Mouse (Mus musculus) limb, embryonic 13.5 days (tissue): ENCODE results near the gene Hoxd3. TPM values are rescaled to one million over a fixed set of nuclear protein-coding genes. Genes with fewer than 3 reads are reported as not detected.

Experiments
- ATAC-seq: fragments of 200-750 bp; cut with Nextera tagmentation; 2 replicates; pipeline ENCODE4 v1.8.0; 2017; ENCODE audit warnings: low read depth, moderate number of reproducible peaks, moderate TSS enrichment; ENCODE audit not compliant: low FRiP score
- H3K27ac ChIP-seq: fragments of 300-500 bp; sonication (generic); 2 replicates; pipeline ENCODE4 v1.5.1; 2015; ENCODE audit warnings: inconsistent platforms, mild to moderate bottlenecking, moderate library complexity
- H3K27me3 ChIP-seq: fragments of 300-500 bp; sonication (generic); 2 replicates; pipeline ENCODE4 v1.6.1; 2015; ENCODE audit warnings: mild to moderate bottlenecking, inconsistent platforms
- H3K36me3 ChIP-seq: fragments of 300-500 bp; sonication (generic); 2 replicates; pipeline ENCODE4 v1.6.1; 2015; ENCODE audit warnings: inconsistent platforms, mild to moderate bottlenecking, moderate library complexity
- H3K4me1 ChIP-seq: fragments of 300-500 bp; sonication (generic); 2 replicates; pipeline ENCODE4 v1.6.1; 2015; ENCODE audit warnings: inconsistent platforms
- H3K4me2 ChIP-seq: fragments of 300-500 bp; sonication (generic); replicated peaks from 2 replicates; pipeline ENCODE4 v1.6.1; 2015; ENCODE audit warnings: inconsistent platforms, mild to moderate bottlenecking, moderate library complexity
- H3K4me3 ChIP-seq: fragments of 300-500 bp; sonication (generic); 2 replicates; pipeline ENCODE4 v1.5.1; 2015; ENCODE audit warnings: moderate library complexity, mild to moderate bottlenecking, inconsistent platforms
- H3K9ac ChIP-seq: fragments of 300-500 bp; sonication (generic); 2 replicates; pipeline ENCODE4 v1.6.1; 2015; ENCODE audit warnings: mild to moderate bottlenecking, inconsistent platforms
- H3K9me3 ChIP-seq: fragments of 300-500 bp; sonication (generic); 2 replicates; pipeline ENCODE4 v1.6.1; 2016; ENCODE audit warnings: inconsistent platforms
- WGBS: fragments of 180-500 bp; shearing (Covaris S2); methylation state at CpG from one replicate; pipeline ENCODE4 v1.1.7; 2015; 5-methylcytosine and 5-hydroxymethylcytosine counted together
- polyA plus RNA-seq: library from polyadenylated mRNA; unstranded; fragments of >200 nt; fragmentation: Nextera tagmentation; extraction: Ambion mirVana; gene quantifications from 2 replicates; pipeline ENCODE4 v1.2.1, GENCODE M21; 2015

The Hoxd3 gene
- polyA plus RNA-seq, 1 experiment from 2014 or later: 0.84 TPM

DNA sequence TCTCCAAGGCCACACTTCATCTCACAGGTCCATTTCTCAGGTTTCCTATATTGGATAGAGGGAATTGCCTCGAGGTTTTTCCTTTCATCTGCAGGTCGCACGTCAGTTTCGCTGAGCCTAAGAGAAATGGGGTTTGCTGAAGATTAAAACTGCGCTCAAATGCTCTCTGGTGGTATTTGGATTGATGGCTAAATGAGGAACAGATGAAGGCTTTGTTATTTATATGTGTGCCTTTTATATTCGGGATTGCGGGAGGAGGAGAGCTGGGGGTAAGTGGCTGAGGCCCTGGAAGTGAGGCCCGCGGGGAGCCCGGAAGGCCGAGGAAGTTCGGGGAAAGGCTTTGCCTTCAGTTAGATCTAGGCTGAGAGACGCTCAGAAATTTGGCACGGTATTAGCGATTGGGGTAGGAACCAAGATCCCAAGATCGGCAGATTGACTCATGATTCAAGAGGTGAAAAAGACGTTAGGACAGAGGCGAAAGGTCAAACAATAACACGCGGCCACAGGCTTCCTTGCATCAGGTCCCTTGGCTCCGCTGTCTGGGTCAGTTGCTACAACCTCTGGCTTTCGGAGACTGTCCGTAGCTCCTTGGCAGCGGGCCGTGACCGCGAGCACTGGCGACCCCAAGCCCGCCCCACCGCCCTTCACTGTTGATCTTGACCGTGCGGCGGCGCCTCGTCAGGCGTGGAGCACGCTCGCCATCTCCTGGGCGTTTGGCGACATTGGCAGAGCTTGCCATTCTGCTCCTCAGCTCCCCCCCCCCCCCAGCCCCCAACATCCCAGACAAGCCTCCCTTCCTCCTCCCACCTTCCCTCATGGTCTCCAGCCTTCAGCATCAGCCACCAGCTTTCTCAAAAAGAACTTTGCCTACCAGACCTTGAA is 39.0 kb upstream of the Hoxd3 start:
- Histone ChIP-seq H3K36me3 (peaks cover 7% of the 10 kb centered on the region; the same call in 1 of the 2 replicates), H3K4me1 (peaks cover 28% of the 10 kb centered on the region), H3K9ac (peak overlapping the region; percentile 99), H3K4me2 (peak overlapping the region; percentile 75), H3K4me3 (peak overlapping the region; percentile 79), H3K9me3 (no peaks in the 10 kb centered on the region), H3K27ac (peak overlapping the region; percentile 97), H3K27me3 (peaks cover 57% of the 10 kb centered on the region)
- ATAC-seq: peak; percentile 32; the same call in 1 of the 2 replicates
- 2% methylated on average over 40 of the region's 40 CpGs for WGBS

DNA sequence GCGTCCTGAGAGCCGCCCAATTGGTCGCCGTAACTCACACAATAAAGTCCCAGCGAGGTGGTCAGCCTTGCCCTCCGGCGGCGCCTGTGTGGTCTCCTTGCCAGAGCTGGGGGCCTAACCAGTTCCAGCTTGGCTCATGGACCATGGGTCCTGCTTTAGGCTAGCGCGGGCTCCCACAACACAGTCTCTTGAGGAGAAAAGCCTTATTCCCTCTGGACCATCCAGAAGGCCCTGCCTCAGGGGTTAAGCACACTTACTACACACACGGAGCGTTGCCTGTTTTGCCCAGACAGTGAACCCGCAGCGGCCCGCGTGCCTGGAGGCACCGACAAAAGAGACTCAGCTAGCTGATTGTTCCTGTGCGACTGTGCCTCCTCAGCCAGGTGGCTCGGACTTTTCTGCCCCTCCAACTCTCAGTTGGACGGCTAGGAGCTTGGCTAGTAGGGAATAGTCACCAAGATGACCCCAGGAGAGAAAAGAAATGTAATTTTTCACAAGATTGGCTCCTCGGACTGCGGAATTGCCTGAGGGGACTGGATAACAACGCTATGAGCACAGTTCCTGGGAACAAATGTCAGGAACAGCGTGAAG is 37.8 kb upstream of the Hoxd3 start:
- peak overlapping the region; percentile 75 for H3K4me2 ChIP-seq
- peak overlapping the region; percentile 79 for H3K4me3 ChIP-seq
- peaks cover 7% of the 10 kb centered on the region; the same call in 1 of the 2 replicates for H3K36me3 ChIP-seq
- H3K4me1 ChIP-seq: peaks cover 29% of the 10 kb centered on the region
- peak overlapping the region; percentile 99 for H3K9ac ChIP-seq
- H3K27ac ChIP-seq: peak overlapping the region; percentile 97
- 6% methylated on average over 24 of the region's 24 CpGs for WGBS
- 0 out of 2 replicates have a peak, but pooled peaks have one; percentile 10 for ATAC-seq
- H3K27me3 ChIP-seq: peaks cover 57% of the 10 kb centered on the region
- no peaks in the 10 kb centered on the region for H3K9me3 ChIP-seq

DNA sequence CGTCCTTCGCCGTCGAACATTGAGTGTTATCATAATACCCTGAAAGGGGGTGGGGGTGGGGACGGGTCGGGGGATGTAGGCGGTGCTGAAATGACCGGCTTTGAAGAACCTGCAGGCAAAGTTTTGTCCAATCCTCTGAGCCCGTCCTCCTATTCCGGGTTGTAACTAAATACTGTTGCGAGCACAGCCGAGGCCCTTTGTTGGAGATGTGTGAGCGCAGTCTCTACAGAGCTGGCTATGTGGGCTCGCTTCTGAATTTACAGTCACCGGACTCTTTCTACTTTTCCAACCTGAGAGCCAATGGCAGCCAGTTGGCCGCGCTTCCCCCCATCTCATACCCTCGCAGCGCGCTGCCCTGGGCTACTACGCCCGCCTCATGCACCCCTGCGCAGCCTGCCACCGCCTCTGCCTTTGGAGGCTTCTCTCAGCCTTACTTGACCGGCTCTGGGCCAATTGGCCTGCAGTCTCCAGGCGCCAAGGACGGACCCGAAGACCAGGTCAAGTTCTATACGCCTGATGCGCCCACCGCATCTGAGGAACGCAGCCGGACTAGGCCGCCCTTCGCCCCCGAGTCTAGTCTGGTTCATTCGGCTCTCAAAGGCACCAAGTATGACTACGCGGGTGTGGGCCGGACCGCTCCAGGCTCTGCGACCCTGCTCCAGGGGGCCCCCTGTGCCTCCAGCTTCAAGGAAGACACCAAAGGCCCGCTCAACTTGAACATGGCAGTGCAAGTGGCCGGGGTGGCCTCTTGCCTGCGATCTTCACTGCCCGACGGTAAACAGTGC is 36.7 kb upstream of the Hoxd3 start, which contains the start of gene Hoxd12:
Hoxd12 (plus strand) TSS at position 133 of the 785 bp plus-strand sequence.
- WGBS: 2% methylated on average over 47 of the region's 47 CpGs

DNA sequence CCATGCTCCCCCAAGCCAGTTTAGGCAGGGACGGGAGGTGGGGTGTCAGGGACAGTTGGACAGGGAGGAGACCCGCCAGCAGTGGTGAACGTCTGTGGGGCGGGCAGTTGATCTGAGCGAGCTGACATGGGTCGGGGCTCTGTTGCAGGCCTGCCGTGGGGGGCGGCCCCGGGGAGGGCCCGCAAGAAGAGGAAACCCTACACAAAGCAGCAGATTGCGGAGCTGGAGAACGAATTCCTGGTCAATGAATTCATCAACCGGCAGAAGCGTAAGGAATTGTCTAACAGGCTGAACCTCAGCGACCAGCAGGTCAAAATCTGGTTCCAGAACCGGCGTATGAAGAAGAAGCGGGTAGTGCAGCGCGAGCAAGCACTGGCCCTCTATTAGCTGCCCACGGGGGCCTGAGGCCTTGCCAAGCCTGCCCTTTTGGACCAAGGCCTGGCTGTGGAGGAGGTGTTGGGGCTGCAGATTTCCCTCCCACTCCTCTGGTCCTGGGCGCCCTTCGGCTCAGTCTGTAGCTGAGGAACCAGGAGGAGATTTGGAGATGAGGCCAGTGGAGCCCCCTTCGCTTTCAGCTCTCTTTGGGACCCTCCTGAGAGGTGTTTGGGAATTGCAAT is 36.0 kb upstream of the Hoxd3 start:
- Histone ChIP-seq H3K9me3 (no peaks in the 10 kb centered on the region), H3K27me3 (peaks cover 61% of the 10 kb centered on the region), H3K4me2 (peak overlapping the region; percentile 75), H3K4me3 (peak overlapping the region; percentile 79), H3K4me1 (peaks cover 32% of the 10 kb centered on the region), H3K27ac (peak overlapping the region; percentile 97), H3K9ac (peak overlapping the region; percentile 99), H3K36me3 (peaks cover under 1% of the 10 kb centered on the region; the same call in 1 of the 2 replicates)
- WGBS: 10% methylated on average over 24 of the region's 24 CpGs
- ATAC-seq: no peak

More for the DNA sequence above, 36.7 kb upstream of the Hoxd3 start, which contains the start of gene Hoxd12:
- Histone ChIP-seq H3K4me3 (peak within 1 kb of the TSS; percentile 79), H3K36me3 (peaks cover 4% of the 10 kb centered on the region; the same call in 1 of the 2 replicates), H3K27me3 (peaks cover 58% of the 10 kb centered on the region), H3K9ac (peak within 1 kb of the TSS; percentile 99), H3K9me3 (no peaks in the 10 kb centered on the region), H3K4me1 (peaks cover 32% of the 10 kb centered on the region), H3K27ac (peak within 1 kb of the TSS; percentile 97), H3K4me2 (peak within 1 kb of the TSS; percentile 75)
- ATAC-seq: peak; percentile 74

GRCm38 (mm10) chr2:74676376-74677052 is 35.2 kb upstream of the Hoxd3 start:
- Histone ChIP-seq H3K27me3 (peaks cover 65% of the 10 kb centered on the region), H3K4me1 (peaks cover 32% of the 10 kb centered on the region), H3K9me3 (no peaks in the 10 kb centered on the region), H3K27ac (peak overlapping the region; percentile 97), H3K36me3 (no peaks in the 10 kb centered on the region), H3K4me3 (peak overlapping the region; percentile 79), H3K9ac (peak overlapping the region; percentile 99), H3K4me2 (peak overlapping the region; percentile 75)
- ATAC-seq: no peak
- 14% methylated on average over 9 of the region's 9 CpGs for WGBS

GRCm38 (mm10) chr2:74677106-74677505 is 34.6 kb upstream of the Hoxd3 start:
- no peak for ATAC-seq
- WGBS: 29% methylated on average over 2 of the region's 2 CpGs
- Histone ChIP-seq H3K9me3 (no peaks in the 10 kb centered on the region), H3K27ac (peak overlapping the region; percentile 97), H3K4me1 (peaks cover 32% of the 10 kb centered on the region), H3K4me2 (peak overlapping the region; percentile 75), H3K9ac (peak overlapping the region; percentile 99), H3K4me3 (peak overlapping the region; percentile 79), H3K27me3 (peaks cover 66% of the 10 kb centered on the region), H3K36me3 (no peaks in the 10 kb centered on the region)

GRCm38 (mm10) chr2:74678891-74679595 is 32.7 kb upstream of the Hoxd3 start, which contains the start of gene Hoxd11:
Hoxd11 (plus strand) TSS chr2:74679557.
- H3K27ac ChIP-seq: peak within 1 kb of the TSS; percentile 98
- no peaks in the 10 kb centered on the region for H3K36me3 ChIP-seq
- peak within 1 kb of the TSS; percentile 79 for H3K4me3 ChIP-seq
- 4% methylated on average over 15 of the region's 15 CpGs for WGBS
- H3K9me3 ChIP-seq: no peaks in the 10 kb centered on the region
- peak within 1 kb of the TSS; percentile 75 for H3K4me2 ChIP-seq
- ATAC-seq: no peak
- H3K9ac ChIP-seq: peak within 1 kb of the TSS; percentile 99
- H3K4me1 ChIP-seq: peaks cover 18% of the 10 kb centered on the region
- H3K27me3 ChIP-seq: peaks cover 73% of the 10 kb centered on the region

DNA sequence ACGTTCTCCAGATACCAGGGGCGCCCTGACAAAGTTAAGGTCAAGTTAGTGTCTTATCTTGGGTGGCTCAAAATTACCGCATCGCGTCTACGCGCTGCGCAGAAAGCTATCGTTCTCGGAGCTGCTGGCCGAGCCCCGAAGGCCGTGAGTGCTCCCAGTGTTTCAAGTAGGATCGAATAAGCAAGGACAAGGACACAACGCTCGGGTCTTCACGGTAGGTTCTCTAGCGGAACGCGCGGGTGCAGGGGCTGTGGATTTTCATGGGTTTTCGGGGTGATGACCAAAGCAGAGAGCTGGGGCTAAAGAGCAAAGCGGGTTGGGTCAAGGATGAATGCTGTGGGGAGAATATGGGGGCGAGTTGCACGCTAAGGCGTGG is 32.1 kb upstream of the Hoxd3 start:
- H3K9ac ChIP-seq: peak overlapping the region; percentile 99
- 0 out of 2 replicates have a peak, but pooled peaks cover 5% of the 10 kb centered on the region for H3K36me3 ChIP-seq
- WGBS: under 1% methylated on average over 26 of the region's 26 CpGs

GRCm38 (mm10) chr2:74679980-74680379 is 31.7 kb upstream of the Hoxd3 start:
- Histone ChIP-seq H3K27me3 (peaks cover 71% of the 10 kb centered on the region), H3K27ac (peak overlapping the region; percentile 98), H3K9ac (peak overlapping the region; percentile 99), H3K36me3 (0 out of 2 replicates have a peak, but pooled peaks cover 5% of the 10 kb centered on the region), H3K4me1 (peaks cover 11% of the 10 kb centered on the region; the same call in 1 of the 2 replicates), H3K4me3 (peak overlapping the region; percentile 79), H3K4me2 (peak overlapping the region; percentile 75), H3K9me3 (no peaks in the 10 kb centered on the region)
- 2% methylated on average over 23 of the region's 23 CpGs for WGBS
- ATAC-seq: no peak

More for the DNA sequence above, 32.1 kb upstream of the Hoxd3 start:
- peaks cover 73% of the 10 kb centered on the region for H3K27me3 ChIP-seq
- no peaks in the 10 kb centered on the region for H3K9me3 ChIP-seq
- peak overlapping the region; percentile 79 for H3K4me3 ChIP-seq
- no peak for ATAC-seq
- H3K4me1 ChIP-seq: peaks cover 12% of the 10 kb centered on the region; the same call in 1 of the 2 replicates
- H3K4me2 ChIP-seq: peak overlapping the region; percentile 75
- H3K27ac ChIP-seq: peak overlapping the region; percentile 98
